Mouse (Mus musculus) neutrophil, adult 5-6 weeks (primary cell): ENCODE measurements around the gene Itpr3. TPM values are rescaled to one million over a fixed set of nuclear protein-coding genes. Genes with fewer than 3 reads are reported as not detected.

ENCODE experiments used
- ATAC-seq: fragments of 151-379, 151-347 bp; 2 replicates; pipeline ENCODE4 v1.8.0; 2017; ENCODE audit warnings: mild to moderate bottlenecking, moderate TSS enrichment; ENCODE audit not compliant: insufficient number of reproducible peaks, poor library complexity, low FRiP score, severe bottlenecking; ENCODE audit errors: extremely low read depth
- total RNA-seq: library from RNA; stranded (forward); fragments of 200-1000 nt; gene quantifications from 2 replicates; pipeline ENCODE4 v1.2.3, GENCODE M21; 2017

The Itpr3 gene
- total RNA-seq, 1 experiment from 2014 or later = 73.7 TPM

DNA sequence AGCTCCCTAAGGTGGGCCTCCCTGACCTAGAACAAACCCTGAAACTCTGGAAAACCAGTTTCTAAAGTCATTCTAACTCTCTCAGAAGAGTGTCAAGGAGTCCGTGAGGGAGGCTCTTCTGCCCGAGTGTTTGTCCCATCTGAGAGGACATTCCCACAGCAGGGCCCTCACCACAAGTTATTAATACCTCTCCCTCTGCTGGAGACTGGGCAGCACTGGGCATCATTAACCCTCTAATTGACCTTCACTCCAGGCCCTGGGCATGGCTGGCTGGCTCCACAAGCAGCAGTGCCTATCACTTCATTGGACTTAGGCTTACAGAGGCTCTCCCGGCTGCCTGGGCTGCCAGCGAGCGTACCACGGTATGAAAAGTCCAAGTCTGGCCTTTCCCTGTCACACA, 101.3 kb downstream of the Itpr3 start:
- ATAC-seq = no peak

GRCm38 (mm10) chr17:27159169-27159568, 102.1 kb downstream of the Itpr3 start:
- no peak for ATAC-seq

DNA sequence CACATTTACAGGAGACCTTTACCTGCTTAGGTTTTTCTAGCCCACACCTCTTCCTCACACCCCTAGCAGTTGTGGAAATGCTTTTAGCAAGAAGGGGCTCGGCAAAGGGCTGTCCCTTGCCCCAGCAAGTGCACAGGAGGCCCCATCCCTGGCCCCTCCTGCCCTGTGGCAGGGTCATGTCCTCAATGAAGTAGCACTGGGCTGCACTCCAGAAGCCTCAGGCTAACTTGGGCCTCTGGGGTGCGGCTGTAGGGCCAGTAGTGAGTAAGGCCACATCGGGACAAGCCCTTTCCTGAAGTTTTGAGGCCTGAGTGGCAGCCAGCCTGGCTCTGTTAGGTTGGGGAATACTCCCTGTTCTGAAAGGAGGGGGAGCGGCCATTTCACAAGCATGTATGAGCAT, 103.8 kb downstream of the Itpr3 start:
- no peak for ATAC-seq

DNA sequence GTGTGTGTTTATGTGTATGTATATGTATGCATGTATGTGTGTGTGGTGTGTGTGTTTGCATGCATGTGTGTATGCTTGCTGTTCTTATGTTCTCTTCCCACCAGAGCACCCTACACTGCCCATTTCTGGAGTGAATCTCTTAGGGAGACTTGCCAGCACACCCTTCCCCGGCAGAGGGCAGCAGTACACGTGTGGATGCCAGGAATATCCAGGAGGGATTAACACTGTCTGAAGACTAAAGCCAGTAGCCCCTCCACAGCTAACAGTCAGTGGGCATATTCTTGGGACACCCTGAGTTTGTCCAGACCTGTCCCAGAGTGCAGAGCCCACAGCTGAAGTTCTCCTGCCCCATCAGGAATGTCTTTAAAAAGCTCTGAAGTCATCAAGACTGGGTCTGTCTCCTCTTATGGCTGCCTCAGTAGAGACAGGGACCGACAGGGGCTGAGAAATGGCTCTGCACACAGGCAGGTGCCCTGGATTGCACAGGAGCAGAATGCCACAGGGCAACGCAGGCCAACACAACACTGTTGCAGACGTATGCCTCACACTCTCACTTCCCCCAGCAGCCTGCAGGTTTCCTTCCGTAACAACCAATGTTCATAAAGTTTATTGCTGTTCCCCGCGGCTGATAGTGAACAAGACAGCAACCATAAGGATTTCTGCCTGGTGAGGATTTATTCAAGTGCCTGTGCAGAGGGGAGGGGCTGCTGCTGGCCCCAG, 108.1 kb downstream of the Itpr3 start:
- ATAC-seq = no peak

DNA sequence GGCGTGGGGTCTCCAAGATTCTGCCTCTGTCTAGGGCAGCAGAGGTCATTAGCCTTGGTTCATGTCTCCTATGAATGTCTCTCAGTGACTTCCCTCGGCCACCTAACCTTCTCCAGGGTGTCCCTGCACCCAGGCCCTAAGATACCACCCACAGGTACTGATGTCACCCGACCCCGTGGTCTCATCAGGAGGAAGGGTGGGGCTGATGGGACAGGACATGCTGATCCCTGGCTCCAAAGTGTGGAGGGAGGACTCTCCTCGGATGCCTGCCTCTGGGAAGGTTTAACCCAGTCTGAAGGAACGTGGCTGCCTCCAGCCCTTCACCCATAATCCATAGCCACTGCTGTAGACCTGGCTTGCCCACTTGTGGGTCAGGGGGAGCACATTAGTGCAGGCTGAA, 109.8 kb downstream of the Itpr3 start:
- ATAC-seq = no peak

GRCm38 (mm10) chr17:27167545-27167944, 110.4 kb downstream of the Itpr3 start, which contains the start of gene Ip6k3:
Gene Ip6k3, minus strand, starts transcription at chr17:27167795.
- no peak for ATAC-seq

- ATAC-seq = no peak
Observed at GRCm38 (mm10) chr17:27168569-27168968, 111.5 kb downstream of the Itpr3 start.

DNA sequence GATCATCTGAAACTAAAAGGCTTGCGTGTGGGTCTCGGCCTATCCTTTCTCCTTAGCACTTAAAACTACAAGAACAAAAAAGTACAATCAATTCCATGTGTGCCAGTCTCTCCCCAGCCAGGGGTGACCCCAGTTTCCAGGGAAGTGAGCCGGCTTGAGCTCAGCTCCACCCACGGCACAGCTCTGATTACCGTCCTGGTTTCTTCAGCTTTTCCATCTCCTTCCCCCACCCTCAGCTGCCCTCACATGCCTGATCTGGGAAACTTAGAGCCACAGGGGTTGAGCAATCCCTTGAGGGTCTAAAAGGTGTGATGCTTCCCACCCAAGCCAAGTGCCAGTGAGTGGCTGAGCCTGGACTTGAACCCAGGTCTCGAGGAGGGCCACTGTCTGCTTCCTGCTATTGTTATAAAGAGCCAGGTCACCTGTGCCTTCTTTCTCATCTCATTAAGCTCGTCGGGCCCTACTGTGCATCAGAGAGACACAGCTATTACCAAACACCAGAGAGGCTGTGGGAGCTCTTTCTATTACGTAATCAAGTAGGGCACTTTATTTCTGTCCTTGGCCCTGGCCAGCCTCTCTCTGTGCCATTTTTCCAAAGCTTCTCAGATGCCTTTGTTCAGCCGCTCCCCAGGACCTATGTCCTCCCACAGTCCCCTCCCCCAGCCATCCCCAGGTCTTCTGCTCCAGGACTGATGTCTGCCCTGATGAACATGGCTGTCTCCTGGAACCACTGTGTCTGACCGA, 113.0 kb downstream of the Itpr3 start:
- ATAC-seq = no peak

DNA sequence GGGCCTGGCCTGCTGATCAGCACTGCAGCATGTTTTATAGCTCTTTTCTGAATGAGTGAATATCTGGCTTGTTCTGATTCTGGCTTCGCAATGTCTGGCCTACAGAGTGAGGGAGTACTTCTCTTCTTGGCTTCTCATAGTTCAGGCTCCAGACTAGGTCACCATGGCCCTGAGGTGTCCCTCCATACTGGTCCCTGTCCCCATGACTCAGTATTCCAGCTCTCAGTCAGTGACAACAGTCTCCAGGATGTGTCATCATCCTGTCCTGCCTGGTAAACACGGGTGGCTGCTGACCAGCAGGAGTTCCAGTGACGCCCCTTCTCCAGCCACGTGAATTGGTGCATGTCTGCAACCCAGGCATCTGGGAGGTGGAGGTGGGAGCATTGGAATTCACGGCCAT, 114.0 kb downstream of the Itpr3 start:
- ATAC-seq = no peak

Other genes with a start within 250 kb of the Itpr3 start
- gene Nkx2-5, start 212.3 kb upstream of the Itpr3 start, total RNA-seq = not detected in 2 replicates
- gene Kifc5b, start 140.2 kb upstream of the Itpr3 start, total RNA-seq = 2.2 and 6.8 TPM in 2 replicates
- 80.8 and 95.3 TPM in 2 replicates for gene Phf1, start 124.3 kb upstream of the Itpr3 start, total RNA-seq
- gene Cuta, start 117.7 kb upstream of the Itpr3 start, total RNA-seq = 19.9 and 22.3 TPM in 2 replicates
- 0.86 and 0.93 TPM in 2 replicates for gene Syngap1, start 116.1 kb upstream of the Itpr3 start, total RNA-seq
- 20.9 and 32.8 TPM in 2 replicates for gene Zbtb9, start 84.1 kb upstream of the Itpr3 start, total RNA-seq
- gene Bak1, start 28.3 kb upstream of the Itpr3 start, total RNA-seq = 27.1 and 32.5 TPM in 2 replicates
- 32.9 and 33.4 TPM in 2 replicates for gene Uqcc2, start 76.6 kb downstream of the Itpr3 start, total RNA-seq
- gene Ip6k3, start 110.5 kb downstream of the Itpr3 start, total RNA-seq = 0.37 TPM in 1 of 2 replicates, not detected in the other
- 64.4 and 69.6 TPM in 2 replicates for gene Lemd2, start 147.2 kb downstream of the Itpr3 start, total RNA-seq